Mouse (Mus musculus): ENCODE measurements at regions not wholly inside any gene's neighbourhood (a gene's known extent, or its start where the extent isn't known, plus 50 kb on each side); places are given as distances from the start of the nearest gene placed in this dataset.

DNA sequence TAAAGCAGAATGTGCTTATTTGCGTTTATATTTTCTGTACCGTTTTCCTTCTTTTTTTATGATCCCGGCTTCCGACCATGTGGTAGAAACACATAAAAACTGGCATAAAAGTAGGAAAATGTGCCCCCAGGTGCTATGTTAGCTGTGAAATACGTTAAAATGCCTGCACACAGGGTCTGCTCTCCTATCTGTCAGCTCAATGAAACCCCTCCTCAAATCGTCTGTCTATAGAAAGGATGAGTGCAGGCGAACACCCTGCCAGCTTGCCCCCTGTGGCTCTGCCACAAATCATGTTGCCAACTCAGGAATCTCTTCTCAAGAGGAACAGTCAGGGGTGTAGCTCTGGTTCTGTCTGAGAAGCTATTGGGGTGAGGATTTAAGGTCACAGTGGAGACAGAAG, 78.4 kb upstream of the Gria1 start:
- DNase-seq, result no peak

DNA sequence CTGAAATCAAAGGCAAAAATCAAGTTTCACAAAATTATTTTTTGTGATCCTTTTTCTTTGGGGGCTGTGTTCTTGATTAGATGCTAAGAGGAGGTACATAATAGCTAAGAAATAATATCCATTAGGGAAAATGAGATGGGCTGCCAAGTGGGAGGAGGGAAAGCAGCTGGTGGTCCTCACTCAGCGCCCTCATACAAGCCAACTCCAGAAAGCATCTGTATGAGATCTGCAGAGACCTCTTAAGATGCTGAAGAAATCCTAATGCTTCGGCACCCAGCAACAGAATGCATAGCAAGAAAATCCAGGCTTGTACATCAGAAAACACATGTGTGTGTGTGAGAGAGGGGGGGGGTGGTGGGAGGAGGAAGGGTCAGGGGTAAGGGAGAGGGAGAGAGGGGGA, 58.8 kb upstream of the Gria1 start:
- DNase-seq, result no peak

DNA sequence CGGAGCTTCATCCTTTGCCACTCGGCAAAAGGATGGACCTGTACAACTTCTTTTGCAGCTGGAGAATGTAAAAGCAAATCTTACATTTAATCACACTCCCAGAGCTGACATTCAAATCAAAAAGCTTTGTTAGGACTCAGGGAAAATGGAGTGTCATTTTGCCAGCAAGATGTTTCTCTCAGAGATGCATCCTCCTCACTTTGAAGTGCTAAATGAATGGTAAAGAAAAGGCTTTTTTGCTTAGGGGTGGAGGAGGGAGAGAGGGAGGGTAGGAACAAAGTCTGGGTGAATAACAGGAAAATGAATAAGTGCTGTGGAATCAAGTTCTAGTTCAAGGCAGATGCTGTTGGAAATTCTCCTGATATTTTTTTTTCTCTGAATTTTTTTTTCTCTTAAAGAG, 53.4 kb upstream of the Gria1 start:
- DNase-seq, result no peak
